Mouse (Mus musculus) neutrophil, adult 83 days (primary cell): ENCODE data around the gene Coq8a. TPM values are rescaled to one million over a fixed set of nuclear protein-coding genes. Genes with fewer than 3 reads are reported as not detected.

Experiments
- total RNA-seq, 2 experiments: library from RNA; stranded (reverse); gene quantifications; one replicate each; pipeline ENCODE4 v1.2.4; 2023

The Coq8a gene
- 1 to 10 TPM; 6.0 to 7.9 TPM for total RNA-seq

DNA sequence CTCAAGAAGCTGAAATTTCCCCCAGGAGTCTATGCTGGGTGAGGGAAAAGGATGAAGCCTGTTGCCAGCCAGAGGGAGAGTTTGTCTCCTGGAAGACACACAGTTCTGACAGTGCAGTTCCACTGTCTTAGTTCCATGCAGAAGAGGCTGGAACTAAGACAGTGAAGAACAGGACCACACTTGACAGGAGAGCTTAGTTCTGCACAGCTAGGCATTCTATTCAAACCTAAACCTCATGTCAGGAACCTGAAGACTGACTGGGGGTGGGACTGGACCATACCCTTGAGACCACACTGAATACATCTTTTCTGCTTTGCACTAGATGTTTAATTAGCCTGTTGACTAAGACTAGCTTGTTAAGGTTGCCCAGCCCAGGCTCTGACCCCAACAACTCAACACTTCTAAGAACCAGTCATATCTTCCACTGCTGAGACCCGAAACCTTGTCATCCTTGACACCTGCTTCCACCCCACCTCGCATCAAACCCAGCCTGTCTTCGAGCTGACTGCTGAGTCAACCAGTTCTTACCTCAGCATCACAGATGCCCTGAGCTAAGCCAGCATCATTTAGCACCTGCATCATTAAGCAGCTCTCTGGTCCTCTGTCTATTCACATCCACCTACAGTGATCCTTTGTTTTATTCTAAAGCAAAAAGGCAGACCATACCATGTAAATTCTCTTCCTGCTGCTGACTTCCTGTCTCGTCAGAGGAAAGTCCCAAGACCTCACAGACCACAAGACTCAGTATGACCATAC is at the start of gene Coq8a:
TSS of gene Coq8a (minus strand) at position 644 of the 756 bp plus-strand sequence.

Other genes starting within 250 kb of the Coq8a start
- gene Cdc42bpa, start 239.1 kb downstream of the Coq8a start, total RNA-seq = 1 to 10 TPM; 4.2 to 4.3 TPM
- 10 to 100 TPM; 18.8 to 22.6 TPM for gene Psen2, start 63.8 kb upstream of the Coq8a start, total RNA-seq
- gene Itpkb, start 130.9 kb upstream of the Coq8a start, total RNA-seq = 10 to 100 TPM; 43.9 to 49.5 TPM